Mouse (Mus musculus) lung, embryonic 14.5 days (tissue): ENCODE results near the gene Pkd2. TPM values are rescaled to one million over a fixed set of nuclear protein-coding genes. Genes with fewer than 3 reads are reported as not detected.

Experiments used
- ATAC-seq: fragments of 200-750 bp; cut with Nextera tagmentation; 2 replicates; pipeline ENCODE4 v1.8.0; 2017; ENCODE audit warnings: mild to moderate bottlenecking, moderate TSS enrichment, moderate library complexity; ENCODE audit not compliant: insufficient read depth
- DNase-seq: peaks from one replicate; pipeline ENCODE4 v3.0.0-alpha.2; 2015
- H3K27ac ChIP-seq: fragments of 300-500 bp; sonication (generic); 2 replicates; pipeline ENCODE4 v1.5.1; 2014; ENCODE audit warnings: low read depth, mild to moderate bottlenecking, moderate library complexity
- H3K27me3 ChIP-seq: fragments of 300-500 bp; sonication (generic); 2 replicates; pipeline ENCODE4 v1.6.1; 2014; ENCODE audit warnings: low read length, control low read depth; ENCODE audit not compliant: insufficient read depth
- H3K36me3 ChIP-seq: fragments of 300-500 bp; sonication (generic); 2 replicates; pipeline ENCODE4 v1.6.1; 2014; ENCODE audit warnings: control low read depth; ENCODE audit not compliant: insufficient read depth
- H3K4me1 ChIP-seq: fragments of 300-500 bp; sonication (generic); 2 replicates; pipeline ENCODE4 v1.6.1; 2014; ENCODE audit warnings: antibody characterized with exemption, control low read depth; ENCODE audit not compliant: insufficient read depth
- H3K4me2 ChIP-seq: fragments of 300-500 bp; sonication (generic); 2 replicates; pipeline ENCODE4 v1.6.1; 2014; ENCODE audit warnings: mild to moderate bottlenecking
- H3K4me3 ChIP-seq: fragments of 300-500 bp; sonication (generic); 2 replicates; pipeline ENCODE4 v1.5.1; 2014; ENCODE audit warnings: low read depth, low read length
- H3K9ac ChIP-seq: fragments of 300-500 bp; sonication (generic); 2 replicates; pipeline ENCODE4 v1.6.1; 2014
- H3K9me3 ChIP-seq: fragments of 300-500 bp; sonication (generic); 2 replicates; pipeline ENCODE4 v1.6.1; 2016; ENCODE audit warnings: low read depth, low read length, control low read depth
- CTCF ChIP-seq: IDR thresholded peaks from 2 replicates; pipeline ENCODE4 v1.5.1; 2016; ENCODE audit warnings: antibody characterized with exemption, low read depth
- WGBS: fragments of 180-500 bp; shearing (Covaris S2); extraction: QIAGEN DNeasy Blood & Tissue Kit; methylation state at CpG from one replicate; pipeline ENCODE4 v1.1.7; 2014; 5-methylcytosine and 5-hydroxymethylcytosine counted together
- polyA plus RNA-seq: library from polyadenylated mRNA; unstranded; fragments of >200 nt; fragmentation: Nextera tagmentation; extraction: Ambion mirVana; gene quantifications from 2 replicates; pipeline ENCODE4 v1.2.1, GENCODE M21; 2014

Gene Pkd2
- polyA plus RNA-seq, 1 experiment from 2014 or later: 23.9 TPM

GRCm38 (mm10) chr5:104504883-104505282, 45.6 kb downstream of the Pkd2 start:
- TF ChIP-seq CTCF: no peak
- H3K27me3 ChIP-seq: no peaks in the 10 kb centered on the region
- no peak for DNase-seq
- H3K9ac ChIP-seq: no peak overlapping the region
- H3K36me3 ChIP-seq: peaks cover 48% of the 10 kb centered on the region
- WGBS: 92% methylated on average over 2 of the region's 2 CpGs
- no peak overlapping the region for H3K4me3 ChIP-seq
- no peak overlapping the region for H3K4me2 ChIP-seq
- ATAC-seq: no peak
- no peaks in the 10 kb centered on the region for H3K9me3 ChIP-seq
- H3K27ac ChIP-seq: no peak overlapping the region
- H3K4me1 ChIP-seq: peaks cover 7% of the 10 kb centered on the region; the same call in 1 of the 2 replicates

GRCm38 (mm10) chr5:104507829-104508194, 48.6 kb downstream of the Pkd2 start:
- no peak overlapping the region for H3K9ac ChIP-seq
- H3K4me1 ChIP-seq: peaks cover 7% of the 10 kb centered on the region; the same call in 1 of the 2 replicates
- no peak for DNase-seq
- ATAC-seq: peak; percentile 23
- H3K27ac ChIP-seq: 0 out of 2 replicates have a peak overlapping the region, but pooled peaks have one; percentile 21
- H3K4me2 ChIP-seq: peak overlapping the region; percentile 74
- no peak for TF ChIP-seq CTCF
- WGBS: 0% methylated on average over 2 of the region's 2 CpGs
- H3K4me3 ChIP-seq: peak overlapping the region; percentile 81
- H3K9me3 ChIP-seq: no peaks in the 10 kb centered on the region
- peaks cover 26% of the 10 kb centered on the region for H3K36me3 ChIP-seq
- H3K27me3 ChIP-seq: no peaks in the 10 kb centered on the region

- no peak for TF ChIP-seq CTCF
- ATAC-seq: peak; percentile 95
- WGBS: under 1% methylated on average over 62 of the region's 83 CpGs
- Histone ChIP-seq H3K27me3 (no peaks in the 10 kb centered on the region), H3K36me3 (peaks cover 24% of the 10 kb centered on the region), H3K9me3 (no peaks in the 10 kb centered on the region), H3K4me2 (peak within 1 kb of the TSS; percentile 74), H3K27ac (peak within 1 kb of the TSS; percentile 93), H3K4me1 (peaks cover 7% of the 10 kb centered on the region; the same call in 1 of the 2 replicates), H3K9ac (peak within 1 kb of the TSS; percentile 89), H3K4me3 (peak within 1 kb of the TSS; percentile 81)
- DNase-seq: peak; percentile 95
Observed at GRCm38 (mm10) chr5:104508195-104508891, 49.1 kb downstream of the Pkd2 start, which contains the start of gene BC005561. Gene BC005561, plus strand, starts transcription at chr5:104508352.

GRCm38 (mm10) chr5:104511211-104511610, 52.0 kb downstream of the Pkd2 start:
- Histone ChIP-seq H3K9ac (no peak overlapping the region), H3K4me3 (no peak overlapping the region), H3K4me2 (no peak overlapping the region), H3K36me3 (peaks cover 10% of the 10 kb centered on the region; the same call in 1 of the 2 replicates), H3K4me1 (peaks cover 7% of the 10 kb centered on the region; the same call in 1 of the 2 replicates), H3K9me3 (peaks cover 2% of the 10 kb centered on the region; the same call in 1 of the 2 replicates), H3K27me3 (no peaks in the 10 kb centered on the region), H3K27ac (no peak overlapping the region)
- ATAC-seq: no peak
- no peak for DNase-seq
- TF ChIP-seq CTCF: no peak
- 92% methylated on average over 3 of the region's 3 CpGs for WGBS

- no peak overlapping the region for H3K4me3 ChIP-seq
- H3K36me3 ChIP-seq: peaks cover 53% of the 10 kb centered on the region
- no peak overlapping the region for H3K9ac ChIP-seq
- WGBS: 83% methylated on average over 1 of the region's 1 CpGs
- no peak overlapping the region for H3K27ac ChIP-seq
- no peak for TF ChIP-seq CTCF
- no peak overlapping the region for H3K4me2 ChIP-seq
- DNase-seq (no peak), ATAC-seq (no peak)
- no peaks in the 10 kb centered on the region for H3K27me3 ChIP-seq
- H3K4me1 ChIP-seq: no peaks in the 10 kb centered on the region
- H3K9me3 ChIP-seq: no peaks in the 10 kb centered on the region
Observed at GRCm38 (mm10) chr5:104538612-104539011, 79.4 kb downstream of the Pkd2 start.

- Histone ChIP-seq H3K4me3 (no peak overlapping the region), H3K4me2 (no peak overlapping the region), H3K9ac (no peak overlapping the region), H3K9me3 (no peaks in the 10 kb centered on the region), H3K4me1 (no peaks in the 10 kb centered on the region), H3K27me3 (no peaks in the 10 kb centered on the region), H3K36me3 (peaks cover 53% of the 10 kb centered on the region), H3K27ac (no peak overlapping the region)
- no peak for DNase-seq
- TF ChIP-seq CTCF: no peak
- no peak for ATAC-seq
- 92% methylated on average over 4 of the region's 4 CpGs for WGBS
Observed at GRCm38 (mm10) chr5:104539331-104539730, 80.1 kb downstream of the Pkd2 start.

Other genes with a start within 250 kb of the Pkd2 start
- 3.0 and 3.9 TPM in 2 replicates for gene Ibsp, start 160.3 kb upstream of the Pkd2 start, polyA plus RNA-seq
- gene Mepe, start 134.1 kb upstream of the Pkd2 start, polyA plus RNA-seq: not detected in 2 replicates
- gene Spp1, start 24.3 kb upstream of the Pkd2 start, polyA plus RNA-seq: 6.6 and 7.4 TPM in 2 replicates
- 13.1 and 14.2 TPM in 2 replicates for gene BC005561, start 48.9 kb downstream of the Pkd2 start, polyA plus RNA-seq